Mouse (Mus musculus): ENCODE results near the gene Cbx4. TPM values are rescaled to one million over a fixed set of nuclear protein-coding genes. Genes with fewer than 3 reads are reported as not detected.

Gene Cbx4
- total RNA-seq, 2 experiments from 2014 or later: 15.3 to 18.4 TPM

Other genes with a start within 250 kb of the Cbx4 start
- gene Rbfox3, start 174.6 kb downstream of the Cbx4 start, total RNA-seq (2015): not detected in 2 replicates
- gene Rbfox3, start 174.6 kb downstream of the Cbx4 start, total RNA-seq (2017): not detected in 2 replicates
- gene Enpp7, start 98.0 kb downstream of the Cbx4 start, total RNA-seq (2015): not detected in 2 replicates
- gene Enpp7, start 98.0 kb downstream of the Cbx4 start, total RNA-seq (2017): not detected in 2 replicates
- gene Cbx2, start 63.3 kb downstream of the Cbx4 start, total RNA-seq (2015): 1.5 and 1.6 TPM in 2 replicates
- 2.8 TPM in 2 replicates for gene Cbx2, start 63.3 kb downstream of the Cbx4 start, total RNA-seq (2017)
- 3.2 and 5.6 TPM in 2 replicates for gene Cbx8, start 45.3 kb downstream of the Cbx4 start, total RNA-seq (2015)
- 3.0 and 3.6 TPM in 2 replicates for gene Cbx8, start 45.3 kb downstream of the Cbx4 start, total RNA-seq (2017)
- gene Tbc1d16, start 142.3 kb upstream of the Cbx4 start, total RNA-seq (2015): 0.64 and 0.71 TPM in 2 replicates
- gene Tbc1d16, start 142.3 kb upstream of the Cbx4 start, total RNA-seq (2017): 0.53 and 0.59 TPM in 2 replicates
- 0.21 and 0.31 TPM in 2 replicates for gene Ccdc40, start 142.4 kb upstream of the Cbx4 start, total RNA-seq (2015)
- gene Ccdc40, start 142.4 kb upstream of the Cbx4 start, total RNA-seq (2017): 0.65 and 1.1 TPM in 2 replicates
- gene Gaa, start 181.7 kb upstream of the Cbx4 start, total RNA-seq (2015): 9.3 and 16.5 TPM in 2 replicates
- gene Gaa, start 181.7 kb upstream of the Cbx4 start, total RNA-seq (2017): 8.0 and 9.8 TPM in 2 replicates
- gene Eif4a3, start 213.9 kb upstream of the Cbx4 start, total RNA-seq (2015): 181 and 188 TPM in 2 replicates
- gene Eif4a3, start 213.9 kb upstream of the Cbx4 start, total RNA-seq (2017): 147 TPM in 2 replicates
- not detected in 2 replicates for gene Card14, start 221.5 kb upstream of the Cbx4 start, total RNA-seq (2015)
- 0.04 TPM in 1 of 2 replicates, not detected in the other for gene Card14, start 221.5 kb upstream of the Cbx4 start, total RNA-seq (2017)

All from megakaryocyte, adult 5-6 weeks (primary cell).